In genomic region chr2:80616854-80617737, GRCm38 (mm10) we compare ENCODE assay signal across 8 mouse cellular contexts. TPM values are rescaled to one million over a fixed set of nuclear protein-coding genes. Genes with fewer than 3 reads are reported as not detected.
DNase-seq lines count a peak whose midpoint lies in the region; ATAC-seq lines count a peak whose summit lies in the region.

Gene Dusp19, plus strand, starts transcription at chr2:80617045.
Gene Nup35, plus strand, starts transcription at chr2:80617236.

- H3K9me3 ChIP-seq in intestine, embryonic 14.5 days (ENCODE audit: control insufficient read depth, low read length), result no peaks in the 10 kb centered on the region

- H3K36me3 ChIP-seq in intestine, embryonic 14.5 days (ENCODE audit: control insufficient read depth, insufficient read depth, low read length), result no peaks in the 10 kb centered on the region

- peak within 1 kb of the TSS; percentile 68 for H3K4me3 ChIP-seq in intestine, embryonic 14.5 days (ENCODE audit: low read depth, low read length)

- WGBS in intestine, embryonic 14.5 days, result 2% methylated on average over 21 of the region's 21 CpGs

- no peaks in the 10 kb centered on the region for H3K27me3 ChIP-seq in intestine, embryonic 14.5 days (replicated peaks; ENCODE audit: control insufficient read depth, insufficient read depth, low read length)

- peak; percentile 99 for ATAC-seq in intestine, embryonic 14.5 days (replicated peaks; ENCODE audit: low FRiP score, low TSS enrichment, low read depth)

- peak within 1 kb of the TSS; percentile 79 for H3K9ac ChIP-seq in intestine, embryonic 14.5 days (ENCODE audit: low read length)

- H3K27ac ChIP-seq in intestine, embryonic 14.5 days (ENCODE audit: low read depth), result peak within 1 kb of the TSS; percentile 64

- peaks cover 11% of the 10 kb centered on the region for H3K4me1 ChIP-seq in intestine, embryonic 14.5 days (replicated peaks; ENCODE audit: control insufficient read depth, insufficient read depth, low read length)

- H3K4me2 ChIP-seq in intestine, embryonic 14.5 days (ENCODE audit: low read length), result peak within 1 kb of the TSS; percentile 71

- peak; percentile 93 for DNase-seq in adipocyte (ENCODE audit: low spot score)
- peak; percentile 96 for DNase-seq in embryo, embryonic 10 days (ENCODE audit: low spot score)
- DNase-seq in gastrocnemius, postnatal 14 days, result peak; percentile 89
- DNase-seq in intestine, embryonic 14.5 days (ENCODE audit: low spot score), result peak; percentile 95
- peak; percentile 95 to 98 for DNase-seq in left cerebral cortex, postnatal 14 days (ENCODE audit: low spot score in 2 of 2)
- peak; percentile 91 for DNase-seq in mesoderm, embryonic 11.5 days (ENCODE audit: low read depth, low spot score)
- peak; percentile 93 for DNase-seq in right cerebral cortex, postnatal 36 days (ENCODE audit: low spot score in 2 of 2)
- DNase-seq in yolk sac, embryonic 10.5 days (ENCODE audit: low spot score), result peak; percentile 91

- intact Hi-C loops in gastrocnemius, postnatal 14 days (cut with DNase I; ENCODE audit: low total_unique reads), result no loop called here
- intact Hi-C loops in left cerebral cortex, postnatal 14 days (cut with DNase I), result no loop called here

RNA-seq across cellular contexts. Expression of gene Dusp19, which starts in this region (rescaled TPM):
- 1 to 10 TPM; 6.5 TPM for total RNA-seq in gastrocnemius, postnatal 14 days (2021)
- polyA plus RNA-seq in intestine, embryonic 14.5 days (2014; fragmentation: Nextera tagmentation; extraction: Ambion mirVana), result 16.4 and 19.5 TPM in 2 replicates
- total RNA-seq in left cerebral cortex, postnatal 14 days (2021), result 10 to 100 TPM; 19.7 to 21.3 TPM

RNA-seq across cellular contexts. Expression of gene Nup35, which starts in this region (rescaled TPM):
- 1 to 10 TPM; 7.4 to 9.0 TPM for total RNA-seq in gastrocnemius, postnatal 14 days (2021)
- 40.9 and 47.2 TPM in 2 replicates for polyA plus RNA-seq in intestine, embryonic 14.5 days (2014; fragmentation: Nextera tagmentation; extraction: Ambion mirVana)
- 10 to 100 TPM; 15.2 to 15.9 TPM for total RNA-seq in left cerebral cortex, postnatal 14 days (2021)

Comparison
In these comparisons a context has a peak if more than half of its experiments do, and no peak if none do; other contexts are left out.
1. Peak in every context shown above with its lines: DNase-seq, ATAC-seq, H3K4me3 ChIP-seq and H3K27ac ChIP-seq.